In genomic region chr5:65145499-65146101, GRCm38 (mm10) we compare ENCODE assay signal across 22 mouse cellular contexts. TPM values are rescaled to one million over a fixed set of nuclear protein-coding genes. Genes with fewer than 3 reads are reported as not detected.
DNase-seq lines count a peak whose midpoint lies in the region; ATAC-seq lines count a peak whose summit lies in the region.
"Had no signal": no experiment of that assay in that cellular context is flagged by ENCODE, and none has a peak within 500 bp of the region (broad histone marks: within the 10 kb centered on the region; RNA-seq: fewer than 3 reads in every experiment).

No protein-coding gene starts in this region.

- H3K9me3 ChIP-seq in midbrain, embryonic 13.5 days = no peaks in the 10 kb centered on the region
- no peaks in the 10 kb centered on the region for H3K9me3 ChIP-seq in midbrain, embryonic 11.5 days (ENCODE audit: control insufficient read depth, low read length)
- no peaks in the 10 kb centered on the region for H3K9me3 ChIP-seq in forebrain, embryonic 16.5 days (ENCODE audit: control insufficient read depth, low read length)
- H3K9me3 ChIP-seq in midbrain, embryonic 16.5 days (replicated peaks; ENCODE audit: control insufficient read depth, low read length, poor library complexity, severe bottlenecking) = no peaks in the 10 kb centered on the region
- H3K9me3 ChIP-seq in liver, embryonic 11.5 days (ENCODE audit: control insufficient read depth, low read length) = no peaks in the 10 kb centered on the region
- H3K9me3 ChIP-seq: embryonic facial prominence, embryonic 15.5 days; heart, embryonic 10.5 days had no signal

- no peak overlapping the region for H3K9ac ChIP-seq in midbrain, embryonic 13.5 days (replicated peaks)
- H3K9ac ChIP-seq in midbrain, embryonic 11.5 days (ENCODE audit: low read length) = no peak overlapping the region
- H3K9ac ChIP-seq in forebrain, embryonic 16.5 days (replicated peaks; ENCODE audit: low read depth, low read length) = no peak overlapping the region
- H3K9ac ChIP-seq in midbrain, embryonic 16.5 days (ENCODE audit: low read depth, low read length) = no peak overlapping the region
- H3K9ac ChIP-seq in liver, embryonic 11.5 days (ENCODE audit: low read depth, low read length) = no peak overlapping the region
- H3K9ac ChIP-seq: embryonic facial prominence, embryonic 15.5 days had no signal

- DNase-seq in heart, adult 11 months = peak; percentile 10
- DNase-seq in heart, postnatal 10 days = no peak
- DNase-seq in midbrain, embryonic 11.5 days (ENCODE audit: low spot score, missing footprints) = no peak
- DNase-seq in liver, embryonic 11.5 days (ENCODE audit: low spot score) = no peak
- DNase-seq: adrenal gland, adult 2 months; adrenal gland, postnatal 25 days; cerebellum, adult 2 months; cerebellum, postnatal 14 days; embryo, embryonic 11 days; gastrocnemius, postnatal 36 days; heart, adult 18-20 months; heart, postnatal 14 days; kidney, adult 11 months had no signal

- no peaks in the 10 kb centered on the region for H3K4me1 ChIP-seq in midbrain, embryonic 13.5 days (replicated peaks)
- no peaks in the 10 kb centered on the region for H3K4me1 ChIP-seq in midbrain, embryonic 11.5 days (ENCODE audit: control insufficient read depth, insufficient read depth, low read length)
- H3K4me1 ChIP-seq in forebrain, embryonic 16.5 days (replicated peaks; ENCODE audit: control insufficient read depth, insufficient read depth, low read length) = peaks cover 2% of the 10 kb centered on the region; the same call in 1 of the 2 replicates
- peaks cover 2% of the 10 kb centered on the region; the same call in 1 of the 2 replicates for H3K4me1 ChIP-seq in midbrain, embryonic 16.5 days (ENCODE audit: control insufficient read depth, insufficient read depth, low read length)
- no peaks in the 10 kb centered on the region for H3K4me1 ChIP-seq in liver, embryonic 11.5 days (replicated peaks; ENCODE audit: control insufficient read depth, insufficient read depth, low read length)
- H3K4me1 ChIP-seq: embryonic facial prominence, embryonic 15.5 days had no signal

- intact Hi-C loops in heart, postnatal 10 days (cut with DNase I) = no loop called here

- H3K27me3 ChIP-seq in midbrain, embryonic 13.5 days = no peaks in the 10 kb centered on the region
- H3K27me3 ChIP-seq in midbrain, embryonic 11.5 days (ENCODE audit: control insufficient read depth, insufficient read depth, low read length) = no peaks in the 10 kb centered on the region
- H3K27me3 ChIP-seq in forebrain, embryonic 16.5 days (replicated peaks; ENCODE audit: control insufficient read depth, insufficient read depth, low read length) = no peaks in the 10 kb centered on the region
- H3K27me3 ChIP-seq in midbrain, embryonic 16.5 days (ENCODE audit: control insufficient read depth, insufficient read depth, low read depth, low read length) = no peaks in the 10 kb centered on the region
- H3K27me3 ChIP-seq in liver, embryonic 11.5 days (replicated peaks; ENCODE audit: control insufficient read depth, insufficient read depth, low read length) = no peaks in the 10 kb centered on the region
- H3K27me3 ChIP-seq: embryonic facial prominence, embryonic 15.5 days had no signal

- H3K27ac ChIP-seq in midbrain, embryonic 13.5 days = peak overlapping the region; percentile 19; the same call in 1 of the 2 replicates
- no peak overlapping the region for H3K27ac ChIP-seq in midbrain, embryonic 11.5 days (ENCODE audit: low read depth, low read length)
- peak overlapping the region; percentile 56 for H3K27ac ChIP-seq in forebrain, embryonic 16.5 days (ENCODE audit: low read length)
- H3K27ac ChIP-seq in midbrain, embryonic 16.5 days (ENCODE audit: low read length) = peak overlapping the region; percentile 59
- H3K27ac ChIP-seq in liver, embryonic 11.5 days (ENCODE audit: low read depth, low read length) = no peak overlapping the region
- H3K27ac ChIP-seq: embryonic facial prominence, embryonic 15.5 days; heart, embryonic 10.5 days had no signal

- 74% methylated on average over 9 of the region's 9 CpGs for WGBS in midbrain, embryonic 13.5 days
- 89% methylated on average over 9 of the region's 9 CpGs for WGBS in midbrain, embryonic 11.5 days
- WGBS in forebrain, embryonic 16.5 days = 67% methylated on average over 9 of the region's 9 CpGs
- 74% methylated on average over 9 of the region's 9 CpGs for WGBS in midbrain, embryonic 16.5 days
- WGBS in liver, embryonic 11.5 days = 86% methylated on average over 9 of the region's 9 CpGs

- no peak for ATAC-seq in midbrain, embryonic 13.5 days
- no peak for ATAC-seq in midbrain, embryonic 11.5 days (ENCODE audit: low FRiP score)
- ATAC-seq in forebrain, embryonic 16.5 days = peak; percentile 53
- peak; percentile 62; the same call in 1 of the 2 replicates for ATAC-seq in midbrain, embryonic 16.5 days
- ATAC-seq in liver, embryonic 11.5 days (replicated peaks; ENCODE audit: low FRiP score) = no peak
- ATAC-seq: hindbrain, embryonic 16.5 days had no signal

- no peak overlapping the region for H3K4me3 ChIP-seq in midbrain, embryonic 13.5 days (replicated peaks)
- H3K4me3 ChIP-seq in midbrain, embryonic 11.5 days (ENCODE audit: low read depth, low read length) = no peak overlapping the region
- no peak overlapping the region for H3K4me3 ChIP-seq in forebrain, embryonic 16.5 days (replicated peaks; ENCODE audit: low read length)
- H3K4me3 ChIP-seq in midbrain, embryonic 16.5 days (ENCODE audit: low read depth, low read length) = no peak overlapping the region
- no peak overlapping the region for H3K4me3 ChIP-seq in liver, embryonic 11.5 days (ENCODE audit: low read depth, low read length)
- H3K4me3 ChIP-seq: embryonic facial prominence, embryonic 15.5 days; erythroblast, embryonic 14.5 days; heart, embryonic 10.5 days had no signal

- H3K4me2 ChIP-seq in midbrain, embryonic 13.5 days (replicated peaks) = no peak overlapping the region
- no peak overlapping the region for H3K4me2 ChIP-seq in midbrain, embryonic 11.5 days
- H3K4me2 ChIP-seq in forebrain, embryonic 16.5 days (ENCODE audit: low read length) = no peak overlapping the region
- no peak overlapping the region for H3K4me2 ChIP-seq in midbrain, embryonic 16.5 days (ENCODE audit: low read length)
- H3K4me2 ChIP-seq in liver, embryonic 11.5 days = no peak overlapping the region
- H3K4me2 ChIP-seq: embryonic facial prominence, embryonic 15.5 days had no signal

- peaks cover 63% of the 10 kb centered on the region for H3K36me3 ChIP-seq in midbrain, embryonic 13.5 days
- peaks cover 3% of the 10 kb centered on the region; the same call in 1 of the 2 replicates for H3K36me3 ChIP-seq in midbrain, embryonic 11.5 days (ENCODE audit: control insufficient read depth, insufficient read depth, low read length)
- H3K36me3 ChIP-seq in forebrain, embryonic 16.5 days (ENCODE audit: control insufficient read depth, insufficient read depth) = peaks cover 37% of the 10 kb centered on the region
- peaks cover 19% of the 10 kb centered on the region for H3K36me3 ChIP-seq in midbrain, embryonic 16.5 days (ENCODE audit: control insufficient read depth, insufficient read depth, low read length)
- H3K36me3 ChIP-seq in liver, embryonic 11.5 days (ENCODE audit: control insufficient read depth, insufficient read depth, low read length) = peaks cover 3% of the 10 kb centered on the region

RNA-seq across cellular contexts. Expression of gene Klhl5, which starts 38.3 kb away (rescaled TPM):
- total RNA-seq in heart, postnatal 10 days (2021) = 10 to 100 TPM; 20.8 to 21.1 TPM
- 42.3 and 46.7 TPM in 2 replicates for polyA plus RNA-seq in midbrain, embryonic 13.5 days (2015; fragmentation: Nextera tagmentation; extraction: Ambion mirVana)
- polyA plus RNA-seq in midbrain, embryonic 11.5 days (2014; fragmentation: Nextera tagmentation; extraction: Ambion mirVana) = 18.7 and 20.6 TPM in 2 replicates
- 63.5 and 67.3 TPM in 2 replicates for polyA plus RNA-seq in forebrain, embryonic 16.5 days (2015; fragmentation: Nextera tagmentation; extraction: Ambion mirVana)
- 61.6 and 63.9 TPM in 2 replicates for polyA plus RNA-seq in midbrain, embryonic 16.5 days (2015; fragmentation: Nextera tagmentation; extraction: Ambion mirVana)
- 10.0 and 10.7 TPM in 2 replicates for polyA plus RNA-seq in liver, embryonic 11.5 days (2014; fragmentation: Nextera tagmentation; extraction: Ambion mirVana)

RNA-seq across cellular contexts. Expression of gene Tmem156, which starts 53.7 kb away (rescaled TPM):
- total RNA-seq in heart, postnatal 10 days (2021) = under 1 TPM in 1 of 2 experiments, not detected in 1; 0.29 TPM
- polyA plus RNA-seq in midbrain, embryonic 13.5 days (2015; fragmentation: Nextera tagmentation; extraction: Ambion mirVana) = not detected in 2 replicates
- polyA plus RNA-seq in midbrain, embryonic 11.5 days (2014; fragmentation: Nextera tagmentation; extraction: Ambion mirVana) = 0.19 TPM in 1 of 2 replicates, not detected in the other
- polyA plus RNA-seq in forebrain, embryonic 16.5 days (2015; fragmentation: Nextera tagmentation; extraction: Ambion mirVana) = 0.22 TPM in 1 of 2 replicates, not detected in the other
- polyA plus RNA-seq in midbrain, embryonic 16.5 days (2015; fragmentation: Nextera tagmentation; extraction: Ambion mirVana) = 0.20 TPM in 1 of 2 replicates, not detected in the other
- polyA plus RNA-seq in liver, embryonic 11.5 days (2014; fragmentation: Nextera tagmentation; extraction: Ambion mirVana) = 0.42 and 0.55 TPM in 2 replicates
- total RNA-seq: gastrocnemius, postnatal 36 days had no signal
- polyA plus RNA-seq: adrenal gland, adult 2 months; embryonic facial prominence, embryonic 11.5 days; erythroblast, embryonic 14.5 days; heart, embryonic 14.5 days; hindbrain, embryonic 16.5 days had no signal

RNA-seq across cellular contexts. Expression of gene Wdr19, which starts 53.9 kb away (rescaled TPM):
- 1 to 10 TPM; 2.6 to 3.0 TPM for total RNA-seq in heart, postnatal 10 days (2021)
- 13.4 and 13.8 TPM in 2 replicates for polyA plus RNA-seq in midbrain, embryonic 13.5 days (2015; fragmentation: Nextera tagmentation; extraction: Ambion mirVana)
- polyA plus RNA-seq in midbrain, embryonic 11.5 days (2014; fragmentation: Nextera tagmentation; extraction: Ambion mirVana) = 14.6 and 14.9 TPM in 2 replicates
- 13.6 and 14.9 TPM in 2 replicates for polyA plus RNA-seq in forebrain, embryonic 16.5 days (2015; fragmentation: Nextera tagmentation; extraction: Ambion mirVana)
- 12.6 and 15.2 TPM in 2 replicates for polyA plus RNA-seq in midbrain, embryonic 16.5 days (2015; fragmentation: Nextera tagmentation; extraction: Ambion mirVana)
- 4.9 and 5.8 TPM in 2 replicates for polyA plus RNA-seq in liver, embryonic 11.5 days (2014; fragmentation: Nextera tagmentation; extraction: Ambion mirVana)
- polyA plus RNA-seq: erythroblast, embryonic 14.5 days had no signal

Comparison
In these comparisons a context has a peak if more than half of its experiments do, and no peak if none do; other contexts are left out.
1. ATAC-seq: peak in forebrain, embryonic 16.5 days (single experiment) and midbrain, embryonic 16.5 days (single experiment); none in midbrain, embryonic 13.5 days (single experiment), midbrain, embryonic 11.5 days (single experiment) and liver, embryonic 11.5 days (single experiment).
2. H3K27ac ChIP-seq: peak in midbrain, embryonic 13.5 days (single experiment), forebrain, embryonic 16.5 days (single experiment) and midbrain, embryonic 16.5 days (single experiment); none in midbrain, embryonic 11.5 days (single experiment) and liver, embryonic 11.5 days (single experiment).